Mouse (Mus musculus) ES-Bruce4 (cell line): Measurements from ENCODE around the gene Dynlt1f.
"Not testable (repeated sequence)": the region's sequence is repeated elsewhere in the genome, so short reads cannot be mapped to it uniquely, and the experiment has no call there.

Experiments used
- EP300 ChIP-seq: IDR thresholded peaks from 2 replicates; pipeline ENCODE4 v1.6.1; 2011; ENCODE audit warnings: low read depth, low read length; ENCODE audit not compliant: insufficient read depth
- POLR2A ChIP-seq: IDR thresholded peaks from one replicate; pipeline ENCODE4 v1.8.1; 2011; ENCODE audit warnings: low read length; ENCODE audit not compliant: insufficient read depth

DNA sequence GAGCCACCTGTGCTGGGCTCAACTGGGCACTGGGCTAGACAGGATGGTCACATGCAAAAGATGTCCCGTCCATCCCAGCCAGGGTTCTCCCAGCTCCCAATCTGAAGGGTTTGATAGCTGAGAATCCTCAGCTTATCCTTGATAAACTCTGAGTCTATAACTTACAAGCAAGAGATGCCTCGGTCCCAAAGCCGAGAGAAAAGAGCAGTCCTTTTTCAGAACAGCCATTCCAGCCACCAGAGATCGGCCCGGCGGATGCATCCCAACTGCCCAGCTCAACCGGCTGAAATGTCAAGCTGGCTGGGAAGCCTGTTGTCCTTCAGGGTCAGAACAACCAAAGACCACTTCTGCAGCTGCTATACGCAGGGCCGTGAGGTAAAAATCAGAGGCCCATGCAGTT lies 11.5 kb downstream of the Dynlt1f start:
- not testable (repeated sequence) for TF ChIP-seq EP300, POLR2A
